Mouse (Mus musculus) heart, postnatal 0 days (tissue): ENCODE measurements around the gene Tsen54.

Experiments used
- CTCF ChIP-seq: IDR thresholded peaks from 2 replicates; pipeline ENCODE4 v1.5.1; 2016; ENCODE audit warnings: antibody characterized with exemption, control low read depth, low read depth
- EP300 ChIP-seq: IDR thresholded peaks from 2 replicates; pipeline ENCODE4 v1.6.1; 2016; ENCODE audit warnings: antibody characterized with exemption, low read depth

- TF ChIP-seq CTCF, result no peak
- no peak for TF ChIP-seq EP300
Observed at GRCm38 (mm10) chr11:115833021-115833513, 18.5 kb downstream of the Tsen54 start.
